Mouse (Mus musculus): ENCODE results near the gene Dnajb6. TPM values are rescaled to one million over a fixed set of nuclear protein-coding genes. Genes with fewer than 3 reads are reported as not detected.

Dnajb6 gene
- polyA plus RNA-seq (2014; fragmentation: Nextera tagmentation; extraction: Ambion mirVana), result 131 and 133 TPM in 2 replicates

GRCm38 (mm10) chr5:29735557-29736061 is at the start of gene Dnajb6, which contains the start of gene Gm5129:
TSS of gene Dnajb6 (plus strand) at chr5:29735688.
TSS of gene Gm5129 (minus strand) at chr5:29735936.
- DNase-seq (ENCODE audit: low spot score), result peak; percentile 96

DNA sequence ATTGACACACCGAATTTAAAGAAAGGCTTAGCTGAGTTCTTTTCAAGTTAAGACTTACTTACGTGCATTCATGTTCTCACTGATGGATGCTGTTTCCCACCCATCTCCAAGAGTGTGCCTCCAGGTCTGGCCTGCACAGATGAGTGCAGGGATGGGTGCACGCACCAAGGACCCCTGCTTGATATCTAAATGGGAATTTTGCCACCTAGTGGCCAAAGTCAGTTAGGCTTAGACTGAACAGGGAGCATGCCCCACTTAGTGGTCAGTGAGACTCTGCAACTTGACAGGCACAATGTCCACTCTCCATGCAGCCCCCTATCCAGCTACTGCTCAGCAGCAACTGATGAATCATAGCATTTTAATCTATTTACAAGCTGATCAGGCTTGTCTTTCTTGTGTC is 47.8 kb upstream of the Dnajb6 start:
- Histone ChIP-seq H3K36me3 (ENCODE audit: control insufficient read depth, insufficient read depth, low read length) (no peaks in the 10 kb centered on the region), H3K9me3 (ENCODE audit: control insufficient read depth, low read length) (no peaks in the 10 kb centered on the region), H3K27ac (replicated peaks; ENCODE audit: low read depth, low read length) (no peak overlapping the region), H3K27me3 (replicated peaks; ENCODE audit: control insufficient read depth, insufficient read depth, low read length) (no peaks in the 10 kb centered on the region), H3K9ac (ENCODE audit: low read depth, low read length) (no peak overlapping the region), H3K4me1 (ENCODE audit: control insufficient read depth, insufficient read depth, low read length) (no peaks in the 10 kb centered on the region), H3K4me2 (ENCODE audit: low read depth, low read length) (no peak overlapping the region), H3K4me3 (ENCODE audit: low read depth, low read length) (no peak overlapping the region)
- ATAC-seq (ENCODE audit: low read depth) (peak; percentile 77), DNase-seq (ENCODE audit: low spot score) (peak; percentile 47)
- 54% methylated on average over 3 of the region's 3 CpGs for WGBS

More at GRCm38 (mm10) chr5:29735557-29736061, at the start of gene Dnajb6, which contains the start of gene Gm5129:
- Histone ChIP-seq H3K9ac (ENCODE audit: low read depth, low read length) (peak within 1 kb of the TSS; percentile 94), H3K36me3 (ENCODE audit: control insufficient read depth, insufficient read depth, low read length) (no peaks in the 10 kb centered on the region), H3K4me3 (ENCODE audit: low read depth, low read length) (peak within 1 kb of the TSS; percentile 86), H3K27ac (replicated peaks; ENCODE audit: low read depth, low read length) (peak within 1 kb of the TSS; percentile 98), H3K4me2 (ENCODE audit: low read depth, low read length) (peak within 1 kb of the TSS; percentile 64), H3K27me3 (replicated peaks; ENCODE audit: control insufficient read depth, insufficient read depth, low read length) (no peaks in the 10 kb centered on the region), H3K9me3 (ENCODE audit: control insufficient read depth, low read length) (no peaks in the 10 kb centered on the region), H3K4me1 (ENCODE audit: control insufficient read depth, insufficient read depth, low read length) (peaks cover 19% of the 10 kb centered on the region)
- ATAC-seq (ENCODE audit: low read depth), result peak; percentile 95
- under 1% methylated on average over 43 of the region's 46 CpGs for WGBS

DNA sequence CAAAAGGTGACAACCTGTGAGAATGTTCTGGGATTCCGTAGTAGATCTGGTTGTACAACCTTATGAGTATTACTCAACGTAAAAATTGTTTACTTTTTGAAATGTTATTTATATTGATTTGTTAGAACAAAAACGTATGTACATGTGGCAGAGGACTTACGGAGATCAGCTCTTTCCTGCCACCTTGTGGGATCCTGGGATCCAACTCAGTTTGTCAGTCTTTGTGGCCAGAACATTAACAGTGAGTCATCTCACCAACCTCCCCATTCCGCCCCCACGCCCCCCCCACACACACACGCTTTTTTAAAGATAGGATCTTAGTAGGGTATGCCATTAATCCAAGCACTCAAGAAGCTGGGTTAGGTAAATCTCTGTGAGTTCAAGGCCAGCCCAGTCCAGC is 47.1 kb upstream of the Dnajb6 start:
- no peak overlapping the region for H3K27ac ChIP-seq (replicated peaks; ENCODE audit: low read depth, low read length)
- no peaks in the 10 kb centered on the region for H3K4me1 ChIP-seq (ENCODE audit: control insufficient read depth, insufficient read depth, low read length)
- H3K4me2 ChIP-seq (ENCODE audit: low read depth, low read length), result no peak overlapping the region
- no peak overlapping the region for H3K4me3 ChIP-seq (ENCODE audit: low read depth, low read length)
- no peak overlapping the region for H3K9ac ChIP-seq (ENCODE audit: low read depth, low read length)
- no peaks in the 10 kb centered on the region for H3K27me3 ChIP-seq (replicated peaks; ENCODE audit: control insufficient read depth, insufficient read depth, low read length)
- H3K9me3 ChIP-seq (ENCODE audit: control insufficient read depth, low read length), result no peaks in the 10 kb centered on the region
- ATAC-seq (ENCODE audit: low read depth) (no peak), DNase-seq (ENCODE audit: low spot score) (no peak)
- WGBS, result 63% methylated on average over 7 of the region's 7 CpGs
- H3K36me3 ChIP-seq (ENCODE audit: control insufficient read depth, insufficient read depth, low read length), result no peaks in the 10 kb centered on the region

DNA sequence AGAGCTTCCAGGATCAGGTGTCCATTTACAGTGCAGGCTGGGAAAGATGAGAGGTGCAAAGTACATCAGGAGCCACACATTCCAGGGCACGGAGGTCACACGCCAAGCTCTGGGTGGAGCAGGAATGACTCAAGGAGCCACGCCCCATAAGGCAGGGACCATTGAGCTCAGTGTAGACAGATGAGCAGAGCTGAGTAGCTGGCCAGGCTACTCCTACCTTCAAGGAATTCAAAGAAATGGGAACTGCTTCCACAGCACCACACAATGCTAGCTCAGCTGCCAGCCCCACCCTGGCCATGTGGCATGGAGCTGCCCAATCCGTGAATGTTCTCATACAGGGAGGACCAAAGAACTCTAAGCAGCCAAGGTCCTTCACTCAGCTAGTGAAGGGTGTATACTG is 37.0 kb upstream of the Dnajb6 start:
- no peaks in the 10 kb centered on the region for H3K4me1 ChIP-seq (ENCODE audit: control insufficient read depth, insufficient read depth, low read length)
- DNase-seq (ENCODE audit: low spot score), result no peak
- H3K27ac ChIP-seq (replicated peaks; ENCODE audit: low read depth, low read length), result no peak overlapping the region
- ATAC-seq (ENCODE audit: low read depth), result no peak
- no peak overlapping the region for H3K9ac ChIP-seq (ENCODE audit: low read depth, low read length)
- 84% methylated on average over 4 of the region's 4 CpGs for WGBS
- no peaks in the 10 kb centered on the region for H3K36me3 ChIP-seq (ENCODE audit: control insufficient read depth, insufficient read depth, low read length)
- H3K27me3 ChIP-seq (replicated peaks; ENCODE audit: control insufficient read depth, insufficient read depth, low read length), result no peaks in the 10 kb centered on the region
- no peaks in the 10 kb centered on the region for H3K9me3 ChIP-seq (ENCODE audit: control insufficient read depth, low read length)
- H3K4me2 ChIP-seq (ENCODE audit: low read depth, low read length), result no peak overlapping the region
- no peak overlapping the region for H3K4me3 ChIP-seq (ENCODE audit: low read depth, low read length)

GRCm38 (mm10) chr5:29699520-29700202 is 35.8 kb upstream of the Dnajb6 start:
- DNase-seq (ENCODE audit: low spot score) (no peak), ATAC-seq (ENCODE audit: low read depth) (no peak)
- H3K4me2 ChIP-seq (ENCODE audit: low read depth, low read length), result no peak overlapping the region
- H3K9ac ChIP-seq (ENCODE audit: low read depth, low read length), result no peak overlapping the region
- no peaks in the 10 kb centered on the region for H3K4me1 ChIP-seq (ENCODE audit: control insufficient read depth, insufficient read depth, low read length)
- H3K27ac ChIP-seq (replicated peaks; ENCODE audit: low read depth, low read length), result no peak overlapping the region
- no peaks in the 10 kb centered on the region for H3K27me3 ChIP-seq (replicated peaks; ENCODE audit: control insufficient read depth, insufficient read depth, low read length)
- no peaks in the 10 kb centered on the region for H3K9me3 ChIP-seq (ENCODE audit: control insufficient read depth, low read length)
- WGBS, result 69% methylated on average over 2 of the region's 2 CpGs
- no peaks in the 10 kb centered on the region for H3K36me3 ChIP-seq (ENCODE audit: control insufficient read depth, insufficient read depth, low read length)
- H3K4me3 ChIP-seq (ENCODE audit: low read depth, low read length), result no peak overlapping the region

DNA sequence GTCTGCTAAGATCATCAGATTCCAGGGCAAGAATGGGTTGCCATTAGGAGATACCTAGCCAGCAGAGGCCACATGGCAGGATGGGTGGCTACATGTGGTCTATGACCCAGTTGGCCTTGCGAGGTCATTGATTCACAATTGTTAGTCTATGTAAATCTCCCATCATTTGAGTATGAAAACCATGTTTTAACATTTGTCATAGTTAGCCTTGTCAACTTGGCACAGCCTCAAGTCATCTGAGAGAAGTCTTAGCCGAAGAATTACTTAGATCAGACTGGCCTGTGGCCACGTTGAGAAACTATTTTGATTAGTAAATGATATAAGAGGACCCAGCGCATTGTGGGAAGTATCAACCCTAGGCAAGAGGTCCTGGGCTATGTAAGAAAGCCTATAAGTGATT is 28.2 kb upstream of the Dnajb6 start:
- no peak overlapping the region for H3K9ac ChIP-seq (ENCODE audit: low read depth, low read length)
- ATAC-seq (ENCODE audit: low read depth) (no peak), DNase-seq (ENCODE audit: low spot score) (no peak)
- no peaks in the 10 kb centered on the region for H3K27me3 ChIP-seq (replicated peaks; ENCODE audit: control insufficient read depth, insufficient read depth, low read length)
- no peak overlapping the region for H3K4me3 ChIP-seq (ENCODE audit: low read depth, low read length)
- peaks cover 4% of the 10 kb centered on the region; the same call in 1 of the 2 replicates for H3K4me1 ChIP-seq (ENCODE audit: control insufficient read depth, insufficient read depth, low read length)
- no peak overlapping the region for H3K4me2 ChIP-seq (ENCODE audit: low read depth, low read length)
- H3K9me3 ChIP-seq (ENCODE audit: control insufficient read depth, low read length), result no peaks in the 10 kb centered on the region
- 79% methylated on average over 4 of the region's 4 CpGs for WGBS
- H3K27ac ChIP-seq (replicated peaks; ENCODE audit: low read depth, low read length), result no peak overlapping the region
- H3K36me3 ChIP-seq (ENCODE audit: control insufficient read depth, insufficient read depth, low read length), result no peaks in the 10 kb centered on the region

DNA sequence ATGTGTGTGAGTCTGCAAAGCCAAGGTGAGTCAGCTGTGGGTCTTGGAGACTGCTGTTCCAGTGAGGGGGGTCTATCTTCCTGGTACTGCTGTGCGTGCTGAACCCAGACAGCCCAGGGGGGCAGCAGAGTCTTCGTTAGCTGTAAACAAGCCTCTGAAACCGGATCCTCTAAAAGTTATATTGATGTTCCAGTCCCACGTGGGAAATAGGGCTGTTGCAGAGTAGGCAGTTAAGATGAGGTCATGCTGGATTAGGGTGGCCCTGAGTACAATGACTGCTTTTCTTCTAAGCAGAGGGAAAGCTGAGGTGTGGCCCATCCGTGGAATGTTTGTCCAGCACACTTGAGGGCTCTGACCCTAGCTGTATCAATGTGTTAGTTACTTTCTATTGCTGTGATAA is 27.2 kb upstream of the Dnajb6 start:
- 12% methylated on average over 5 of the region's 5 CpGs for WGBS
- Histone ChIP-seq H3K4me3 (ENCODE audit: low read depth, low read length) (no peak overlapping the region), H3K36me3 (ENCODE audit: control insufficient read depth, insufficient read depth, low read length) (no peaks in the 10 kb centered on the region), H3K4me1 (ENCODE audit: control insufficient read depth, insufficient read depth, low read length) (peaks cover 4% of the 10 kb centered on the region; the same call in 1 of the 2 replicates), H3K27me3 (replicated peaks; ENCODE audit: control insufficient read depth, insufficient read depth, low read length) (no peaks in the 10 kb centered on the region), H3K9me3 (ENCODE audit: control insufficient read depth, low read length) (no peaks in the 10 kb centered on the region), H3K27ac (replicated peaks; ENCODE audit: low read depth, low read length) (no peak overlapping the region), H3K4me2 (ENCODE audit: low read depth, low read length) (no peak overlapping the region), H3K9ac (ENCODE audit: low read depth, low read length) (no peak overlapping the region)
- ATAC-seq (ENCODE audit: low read depth), result peak; percentile 44
- DNase-seq (ENCODE audit: low spot score), result peak; percentile 49

DNA sequence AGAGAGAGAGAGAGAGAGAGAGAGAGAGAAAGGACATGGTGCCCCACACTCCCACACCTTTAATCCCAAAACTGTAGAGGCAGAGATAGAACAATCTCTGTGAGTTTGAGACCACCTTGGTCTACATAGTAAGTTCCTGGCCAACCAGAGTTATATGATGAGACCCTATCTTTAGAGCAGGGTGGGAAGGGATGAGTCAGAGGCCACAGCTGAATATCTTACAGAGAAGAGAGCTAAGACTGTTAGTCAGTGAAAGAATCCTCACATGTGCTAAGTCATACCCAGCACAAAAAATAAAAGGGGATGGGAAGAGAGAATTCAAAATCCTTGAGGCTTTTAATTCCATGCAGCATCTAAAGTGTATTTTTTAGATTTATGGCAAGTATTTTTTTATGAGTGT is 23.9 kb upstream of the Dnajb6 start:
- no peaks in the 10 kb centered on the region for H3K9me3 ChIP-seq (ENCODE audit: control insufficient read depth, low read length)
- H3K4me2 ChIP-seq (ENCODE audit: low read depth, low read length), result no peak overlapping the region
- H3K36me3 ChIP-seq (ENCODE audit: control insufficient read depth, insufficient read depth, low read length), result no peaks in the 10 kb centered on the region
- ATAC-seq (ENCODE audit: low read depth), result no peak
- no peak overlapping the region for H3K27ac ChIP-seq (replicated peaks; ENCODE audit: low read depth, low read length)
- no peak overlapping the region for H3K4me3 ChIP-seq (ENCODE audit: low read depth, low read length)
- no peak overlapping the region for H3K9ac ChIP-seq (ENCODE audit: low read depth, low read length)
- no peak for DNase-seq (ENCODE audit: low spot score)
- H3K27me3 ChIP-seq (replicated peaks; ENCODE audit: control insufficient read depth, insufficient read depth, low read length), result no peaks in the 10 kb centered on the region
- H3K4me1 ChIP-seq (ENCODE audit: control insufficient read depth, insufficient read depth, low read length), result peaks cover 4% of the 10 kb centered on the region; the same call in 1 of the 2 replicates

DNA sequence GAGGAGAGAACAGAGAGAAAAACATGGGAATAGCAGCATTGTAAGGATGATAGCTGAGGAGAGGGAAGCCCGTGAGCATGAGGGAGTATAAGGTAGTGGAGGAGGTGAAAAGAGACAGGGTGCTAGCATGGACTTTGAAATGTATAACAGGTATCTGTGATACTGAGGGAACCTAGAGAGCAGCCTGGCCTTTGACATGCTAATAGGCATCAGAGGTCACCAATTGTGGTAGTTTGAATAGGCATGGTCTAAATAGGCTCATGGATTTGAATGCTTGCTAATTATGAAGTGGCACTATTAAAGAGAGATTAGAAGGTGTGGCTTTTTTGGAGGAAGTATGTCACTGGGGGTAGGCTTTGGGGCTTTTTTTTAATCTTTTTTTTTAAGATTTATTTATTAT is 22.6 kb upstream of the Dnajb6 start:
- Histone ChIP-seq H3K27me3 (replicated peaks; ENCODE audit: control insufficient read depth, insufficient read depth, low read length) (no peaks in the 10 kb centered on the region), H3K9me3 (ENCODE audit: control insufficient read depth, low read length) (no peaks in the 10 kb centered on the region), H3K4me2 (ENCODE audit: low read depth, low read length) (no peak overlapping the region), H3K27ac (replicated peaks; ENCODE audit: low read depth, low read length) (no peak overlapping the region), H3K36me3 (ENCODE audit: control insufficient read depth, insufficient read depth, low read length) (no peaks in the 10 kb centered on the region), H3K4me1 (ENCODE audit: control insufficient read depth, insufficient read depth, low read length) (peaks cover 4% of the 10 kb centered on the region; the same call in 1 of the 2 replicates), H3K9ac (ENCODE audit: low read depth, low read length) (no peak overlapping the region), H3K4me3 (ENCODE audit: low read depth, low read length) (no peak overlapping the region)
- 58% methylated on average over 1 of the region's 1 CpGs for WGBS
- no peak for DNase-seq (ENCODE audit: low spot score)
- no peak for ATAC-seq (ENCODE audit: low read depth)
